Mouse (Mus musculus) E14TG2a.4 (cell line): ENCODE results near the gene Nifk.

Experiments
- H3K27me3 ChIP-seq: 2 replicates; pipeline ENCODE4 v1.6.1; 2014; ENCODE audit warnings: low read length, control low read depth; ENCODE audit not compliant: insufficient read depth
- H3K36me3 ChIP-seq: 2 replicates; pipeline ENCODE4 v1.6.1; 2014; ENCODE audit warnings: low read length, control low read depth; ENCODE audit not compliant: insufficient read depth
- H3K4me1 ChIP-seq: replicated peaks from 2 replicates; pipeline ENCODE4 v1.6.1; 2014; ENCODE audit warnings: low read depth, low read length, control low read depth
- H3K4me3 ChIP-seq: replicated peaks from 2 replicates; pipeline ENCODE4 v1.5.1; 2014; ENCODE audit warnings: mild to moderate bottlenecking, low read length
- H3K9me3 ChIP-seq: 2 replicates; pipeline ENCODE4 v1.6.1; 2014; ENCODE audit warnings: low read length, control low read depth
- CTCF ChIP-seq: conservative IDR thresholded peaks from 2 replicates; pipeline ENCODE4 v1.5.1; 2014; ENCODE audit warnings: low read length
- NANOG ChIP-seq: IDR thresholded peaks from 2 replicates; pipeline ENCODE4 v1.6.1; 2014; ENCODE audit warnings: borderline replicate concordance, low read length, mixed read lengths
- POU5F1 ChIP-seq: IDR thresholded peaks from 2 replicates; pipeline ENCODE4 v1.6.1; 2014; ENCODE audit warnings: low read length, borderline replicate concordance

Gene Nifk

GRCm38 (mm10) chr1:118321661-118322201, at the start of gene Nifk:
Gene Nifk, plus strand, starts transcription at chr1:118321839.
- TF ChIP-seq POU5F1: no peak
- TF ChIP-seq CTCF: peak; percentile 57
- H3K36me3 ChIP-seq: peaks cover 39% of the 10 kb centered on the region
- H3K27me3 ChIP-seq: peaks cover 13% of the 10 kb centered on the region
- peak within 1 kb of the TSS; percentile 98 for H3K4me3 ChIP-seq
- H3K4me1 ChIP-seq: peaks cover 48% of the 10 kb centered on the region
- no peaks in the 10 kb centered on the region for H3K9me3 ChIP-seq

GRCm38 (mm10) chr1:118275139-118275538, 46.5 kb upstream of the Nifk start:
- H3K4me1 ChIP-seq: no peaks in the 10 kb centered on the region
- no peak overlapping the region for H3K4me3 ChIP-seq
- no peaks in the 10 kb centered on the region for H3K36me3 ChIP-seq
- no peak; the same call in 1 of the 2 replicates for TF ChIP-seq CTCF
- no peak for TF ChIP-seq NANOG
- TF ChIP-seq POU5F1: no peak
- H3K27me3 ChIP-seq: no peaks in the 10 kb centered on the region
- no peaks in the 10 kb centered on the region for H3K9me3 ChIP-seq

- Histone ChIP-seq H3K9me3 (no peaks in the 10 kb centered on the region), H3K4me1 (0 out of 2 replicates have a peak, but pooled peaks cover 3% of the 10 kb centered on the region), H3K36me3 (peaks cover 34% of the 10 kb centered on the region), H3K27me3 (no peaks in the 10 kb centered on the region), H3K4me3 (no peak overlapping the region)
- TF ChIP-seq CTCF (no peak), NANOG (no peak), POU5F1 (no peak)
These were observed 29.3 kb upstream of the Nifk start for GRCm38 (mm10) chr1:118292291-118292690.

- Histone ChIP-seq H3K9me3 (no peaks in the 10 kb centered on the region), H3K4me1 (0 out of 2 replicates have a peak, but pooled peaks cover 3% of the 10 kb centered on the region), H3K27me3 (no peaks in the 10 kb centered on the region), H3K36me3 (peaks cover 52% of the 10 kb centered on the region), H3K4me3 (no peak overlapping the region)
- TF ChIP-seq POU5F1: no peak
- no peak for TF ChIP-seq NANOG
- TF ChIP-seq CTCF: no peak
These were observed 27.4 kb upstream of the Nifk start for GRCm38 (mm10) chr1:118294192-118294591.

- TF ChIP-seq CTCF: no peak
- TF ChIP-seq POU5F1: no peak
- TF ChIP-seq NANOG: no peak
- 0 out of 2 replicates have a peak, but pooled peaks cover 3% of the 10 kb centered on the region for H3K4me1 ChIP-seq
- no peak overlapping the region for H3K4me3 ChIP-seq
- peaks cover 58% of the 10 kb centered on the region for H3K36me3 ChIP-seq
- H3K27me3 ChIP-seq: no peaks in the 10 kb centered on the region
- H3K9me3 ChIP-seq: no peaks in the 10 kb centered on the region
These were observed 26.8 kb upstream of the Nifk start for GRCm38 (mm10) chr1:118294826-118295225.

- Histone ChIP-seq H3K9me3 (no peaks in the 10 kb centered on the region), H3K27me3 (no peaks in the 10 kb centered on the region), H3K36me3 (peaks cover 77% of the 10 kb centered on the region), H3K4me3 (no peak overlapping the region), H3K4me1 (0 out of 2 replicates have a peak, but pooled peaks cover 3% of the 10 kb centered on the region)
- TF ChIP-seq CTCF: no peak
- TF ChIP-seq NANOG: no peak
- TF ChIP-seq POU5F1: no peak
These were observed 25.0 kb upstream of the Nifk start for GRCm38 (mm10) chr1:118296673-118297072.

GRCm38 (mm10) chr1:118297719-118298118, 23.9 kb upstream of the Nifk start:
- Histone ChIP-seq H3K4me1 (0 out of 2 replicates have a peak, but pooled peaks cover 3% of the 10 kb centered on the region), H3K9me3 (no peaks in the 10 kb centered on the region), H3K4me3 (no peak overlapping the region), H3K36me3 (peaks cover 87% of the 10 kb centered on the region), H3K27me3 (no peaks in the 10 kb centered on the region)
- no peak for TF ChIP-seq CTCF
- no peak for TF ChIP-seq NANOG

- Histone ChIP-seq H3K4me1 (peaks cover 16% of the 10 kb centered on the region), H3K27me3 (0 out of 2 replicates have a peak, but pooled peaks cover 3% of the 10 kb centered on the region), H3K36me3 (peaks cover 23% of the 10 kb centered on the region), H3K4me3 (peak overlapping the region; percentile 99), H3K9me3 (no peaks in the 10 kb centered on the region)
- no peak for TF ChIP-seq CTCF
- TF ChIP-seq POU5F1: no peak
- no peak for TF ChIP-seq NANOG
These were observed 10.6 kb upstream of the Nifk start for GRCm38 (mm10) chr1:118310780-118311621.
